Mouse (Mus musculus): Measurements from ENCODE around the gene Dach2.

DNA sequence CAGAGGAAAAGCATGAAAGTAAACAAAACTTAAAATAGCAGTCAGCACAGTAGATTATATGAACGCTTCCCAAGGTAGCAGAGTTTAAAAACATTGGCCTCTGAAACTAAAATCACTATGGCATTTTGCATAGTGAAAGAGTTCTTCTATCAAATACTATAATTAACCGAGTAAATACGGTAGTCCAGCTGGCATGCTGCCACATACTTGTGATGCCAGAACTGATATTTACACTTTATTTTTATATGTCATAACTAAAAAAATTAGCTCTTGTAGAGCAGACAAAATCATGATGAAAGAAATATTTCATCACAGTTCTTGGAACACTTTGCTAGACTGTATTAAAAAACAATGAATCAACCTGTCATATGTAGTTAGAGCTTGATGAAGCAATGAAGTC is 247.8 kb downstream of the Dach2 start:
- TF ChIP-seq CTCF (IDR thresholded peaks at IDR 0.05; ENCODE audit: extremely low read depth, insufficient read length, insufficient replicate concordance, low read depth, low read length), result no peak
- no peak for TF ChIP-seq POLR2A (IDR thresholded peaks at IDR 0.05; ENCODE audit: low read depth, low read length)
